Mouse (Mus musculus) small intestine, adult 2 months (tissue): ENCODE measurements at regions not wholly inside any gene's neighbourhood (a gene's known extent, or its start where the extent isn't known, plus 50 kb on each side); places are given as distances from the start of the nearest gene placed in this dataset.

Experiments
- CTCF ChIP-seq: fragments of 200-500 bp; IDR thresholded peaks from 2 replicates; pipeline ENCODE4 v1.5.1; 2012; ENCODE audit warnings: low read depth, mild to moderate bottlenecking, control low read depth, inconsistent platforms, low read length, moderate library complexity, mixed read lengths; ENCODE audit not compliant: insufficient replicate concordance, insufficient read length; ENCODE audit errors: extremely low read depth
- POLR2A ChIP-seq: fragments of 200-500 bp; IDR thresholded peaks from 2 replicates; pipeline ENCODE4 v1.6.1; 2012; ENCODE audit warnings: low read depth, mild to moderate bottlenecking, control low read depth, inconsistent platforms, low read length, moderate library complexity

GRCm38 (mm10) chr14:101378965-101379662 is 179.0 kb upstream of the Prr30 start:
- TF ChIP-seq CTCF: peak; percentile 83; the same call in 1 of the 2 replicates
- no peak for TF ChIP-seq POLR2A
